Comparison of ENCODE assay signal across 11 mouse cellular contexts in genomic region chr16:56486461-56486860, GRCm38 (mm10). TPM values are rescaled to one million over a fixed set of nuclear protein-coding genes. Genes with fewer than 3 reads are reported as not detected.
DNase-seq lines count a peak whose midpoint lies in the region; ATAC-seq and TF ChIP-seq lines count a peak whose summit lies in the region.
"Had no signal": no experiment of that assay in that cellular context is flagged by ENCODE, and none has a peak within 500 bp of the region (broad histone marks: within the 10 kb centered on the region; RNA-seq: fewer than 3 reads in every experiment).

No protein-coding gene starts in this region.

- no peaks in the 10 kb centered on the region for H3K9me3 ChIP-seq in intestine, embryonic 15.5 days
- H3K9me3 ChIP-seq in stomach, embryonic 14.5 days (ENCODE audit: control insufficient read depth, low read depth, low read length), result no peaks in the 10 kb centered on the region
- H3K9me3 ChIP-seq: midbrain, embryonic 12.5 days had no signal

- no peak overlapping the region for H3K4me2 ChIP-seq in intestine, embryonic 15.5 days (replicated peaks)
- H3K4me2 ChIP-seq in stomach, embryonic 14.5 days (replicated peaks; ENCODE audit: low read depth, low read length), result no peak overlapping the region
- H3K4me2 ChIP-seq: midbrain, embryonic 12.5 days had no signal

- H3K4me3 ChIP-seq in lung, adult 2 months (replicated peaks; ENCODE audit: extremely low read depth, low read depth, low read length), result no peak overlapping the region
- H3K4me3 ChIP-seq in intestine, embryonic 15.5 days (replicated peaks), result no peak overlapping the region
- H3K4me3 ChIP-seq in stomach, embryonic 14.5 days (ENCODE audit: low read depth, low read length), result no peak overlapping the region
- H3K4me3 ChIP-seq: midbrain, embryonic 12.5 days had no signal

- no peak for TF ChIP-seq POLR2A in lung, adult 2 months (IDR thresholded peaks at IDR 0.05; ENCODE audit: borderline replicate concordance, extremely low read depth, low read depth, low read length)

- H3K9ac ChIP-seq in intestine, embryonic 15.5 days, result no peak overlapping the region
- H3K9ac ChIP-seq in stomach, embryonic 14.5 days (replicated peaks; ENCODE audit: low read depth, low read length), result no peak overlapping the region
- H3K9ac ChIP-seq: midbrain, embryonic 12.5 days had no signal

- H3K27ac ChIP-seq in intestine, embryonic 15.5 days, result no peak overlapping the region
- H3K27ac ChIP-seq in stomach, embryonic 14.5 days (ENCODE audit: low read length), result no peak overlapping the region; the same call in 1 of the 2 replicates
- H3K27ac ChIP-seq: midbrain, embryonic 12.5 days had no signal

- WGBS in lung, adult 2 months, result 20% methylated on average over 4 of the region's 4 CpGs
- WGBS in intestine, embryonic 15.5 days, result 38% methylated on average over 4 of the region's 4 CpGs
- WGBS in stomach, embryonic 14.5 days, result 40% methylated on average over 4 of the region's 4 CpGs

- no peaks in the 10 kb centered on the region for H3K36me3 ChIP-seq in intestine, embryonic 15.5 days
- no peaks in the 10 kb centered on the region; the same call in 1 of the 2 replicates for H3K36me3 ChIP-seq in stomach, embryonic 14.5 days (ENCODE audit: control insufficient read depth, insufficient read depth, low read length)
- H3K36me3 ChIP-seq: midbrain, embryonic 12.5 days had no signal

- DNase-seq in adrenal gland, postnatal 10 days, result peak; percentile 29
- DNase-seq in adrenal gland, adult 8-10 months, result no peak
- DNase-seq in lung, adult 18-20 months, result peak; percentile 39 to 54
- DNase-seq in lung, adult 2 months, result no peak
- DNase-seq: adrenal gland, postnatal 25 days; layer of hippocampus, adult 9-11 months had no signal

- TF ChIP-seq CTCF in lung, adult 2 months (IDR thresholded peaks at IDR 0.05; ENCODE audit: insufficient read depth, low read length), result no peak

- peaks cover 3% of the 10 kb centered on the region for H3K4me1 ChIP-seq in lung, adult 2 months (ENCODE audit: control insufficient read depth, insufficient read depth, low read length)
- H3K4me1 ChIP-seq in intestine, embryonic 15.5 days (replicated peaks), result no peaks in the 10 kb centered on the region
- 0 out of 2 replicates have a peak, but pooled peaks cover 5% of the 10 kb centered on the region for H3K4me1 ChIP-seq in stomach, embryonic 14.5 days (ENCODE audit: control insufficient read depth, insufficient read depth, low read length)
- H3K4me1 ChIP-seq: midbrain, embryonic 12.5 days had no signal

- ATAC-seq in intestine, embryonic 15.5 days, result peak; percentile 56; the same call in 1 of the 2 replicates
- peak; percentile 33; the same call in 1 of the 2 replicates for ATAC-seq in stomach, embryonic 14.5 days (ENCODE audit: insufficient number of reproducible peaks, insufficient read depth, low FRiP score, low read depth)
- ATAC-seq in megakaryocyte progenitor cell, adult 5-6 weeks (replicated peaks; ENCODE audit: poor library complexity), result no peak
- ATAC-seq in megakaryocyte, adult 5-6 weeks (ENCODE audit: poor library complexity, severe bottlenecking), result no peak

- no peaks in the 10 kb centered on the region for H3K27me3 ChIP-seq in intestine, embryonic 15.5 days (replicated peaks)
- no peaks in the 10 kb centered on the region for H3K27me3 ChIP-seq in stomach, embryonic 14.5 days (ENCODE audit: control insufficient read depth, insufficient read depth, low read length)
- H3K27me3 ChIP-seq: midbrain, embryonic 12.5 days had no signal

RNA-seq across cellular contexts. Expression of gene Abi3bp, which starts 8.8 kb away (rescaled TPM):
- 10 to 100 TPM; 11.1 to 12.3 TPM for total RNA-seq in adrenal gland, postnatal 10 days (2021)
- total RNA-seq in adrenal gland, adult 8-10 months (2022), result 1 to 10 TPM; 4.2 to 9.5 (median 6.3) TPM
- polyA plus RNA-seq in lung, adult 2 months (2012; rRNA removed), result 13.8 and 22.5 TPM in 2 replicates
- 10.6 and 11.0 TPM in 2 replicates for polyA plus RNA-seq in intestine, embryonic 15.5 days (2015; fragmentation: Nextera tagmentation; extraction: Ambion mirVana)
- polyA plus RNA-seq in stomach, embryonic 14.5 days (2014; fragmentation: Nextera tagmentation; extraction: Ambion mirVana), result 45.4 and 46.0 TPM in 2 replicates
- total RNA-seq in megakaryocyte progenitor cell, adult 5-6 weeks (2015), result not detected in 2 replicates
- not detected in 2 replicates for total RNA-seq in megakaryocyte progenitor cell, adult 5-6 weeks (2017)
- 0.27 and 0.89 TPM in 2 replicates for total RNA-seq in megakaryocyte, adult 5-6 weeks (2015)
- 0.07 and 0.65 TPM in 2 replicates for total RNA-seq in megakaryocyte, adult 5-6 weeks (2017)

Comparison
In these comparisons a context has a peak if more than half of its experiments do, and no peak if none do; other contexts are left out.
1. DNase-seq: peak in adrenal gland, postnatal 10 days (single experiment) and lung, adult 18-20 months (2 of 2); none in adrenal gland, adult 8-10 months (single experiment) and lung, adult 2 months (single experiment).
2. ATAC-seq: peak in intestine, embryonic 15.5 days (single experiment) and stomach, embryonic 14.5 days (single experiment); none in megakaryocyte progenitor cell, adult 5-6 weeks (single experiment) and megakaryocyte, adult 5-6 weeks (single experiment).